Mouse (Mus musculus): ENCODE results near the gene Fhl2. TPM values are rescaled to one million over a fixed set of nuclear protein-coding genes. Genes with fewer than 3 reads are reported as not detected.

Fhl2 gene
- polyA plus RNA-seq, 1 experiment, result 135 TPM

GRCm38 (mm10) chr1:43159429-43159828 lies 37.4 kb downstream of the Fhl2 start:
- no peak overlapping the region for H3ac ChIP-seq (ENCODE audit: control insufficient read depth, insufficient read length, low read depth)
- peaks cover 87% of the 10 kb centered on the region for H3K79me3 ChIP-seq (ENCODE audit: low read depth)
- no peak overlapping the region for H3K4me3 ChIP-seq (ENCODE audit: insufficient read depth, poor library complexity, severe bottlenecking)
- no peaks in the 10 kb centered on the region for H3K27me3 ChIP-seq (ENCODE audit: control insufficient read depth, insufficient read depth, insufficient read length)
- peaks cover 80% of the 10 kb centered on the region for H3K36me3 ChIP-seq (ENCODE audit: control insufficient read depth, insufficient read depth)
- TF ChIP-seq MAX (IDR thresholded peaks at IDR 0.05) (no peak), MYOD1 (IDR thresholded peaks at IDR 0.05; ENCODE audit: control insufficient read depth, insufficient read length, low read depth) (no peak), MYOG (IDR thresholded peaks at IDR 0.05; ENCODE audit: control insufficient read depth, extremely low read depth, insufficient read length) (no peak), USF1 (IDR thresholded peaks at IDR 0.05; ENCODE audit: low read depth) (no peak), FOSL1 (IDR thresholded peaks at IDR 0.05; ENCODE audit: insufficient read depth, low read length, poor library complexity, severe bottlenecking) (no peak), CEBPB (IDR thresholded peaks at IDR 0.05; ENCODE audit: low read depth) (no peak), CTCF (IDR thresholded peaks at IDR 0.05; ENCODE audit: control insufficient read depth, insufficient read depth, insufficient read length) (no peak)
- peaks cover 94% of the 10 kb centered on the region for H3K79me2 ChIP-seq (ENCODE audit: control insufficient read depth, insufficient read depth)

GRCm38 (mm10) chr1:43157907-43158306 lies 38.9 kb downstream of the Fhl2 start:
- H3K36me3 ChIP-seq (ENCODE audit: control insufficient read depth, insufficient read depth), result peaks cover 95% of the 10 kb centered on the region
- TF ChIP-seq MYOG (IDR thresholded peaks at IDR 0.05; ENCODE audit: control insufficient read depth, extremely low read depth, insufficient read length), result no peak
- no peak for TF ChIP-seq FOSL1 (IDR thresholded peaks at IDR 0.05; ENCODE audit: insufficient read depth, low read length, poor library complexity, severe bottlenecking)
- no peak for TF ChIP-seq USF1 (IDR thresholded peaks at IDR 0.05; ENCODE audit: low read depth)
- no peak for TF ChIP-seq CEBPB (IDR thresholded peaks at IDR 0.05; ENCODE audit: low read depth)
- TF ChIP-seq CTCF (IDR thresholded peaks at IDR 0.05; ENCODE audit: control insufficient read depth, insufficient read depth, insufficient read length), result no peak
- no peak for TF ChIP-seq MAX (IDR thresholded peaks at IDR 0.05)
- TF ChIP-seq MYOD1 (IDR thresholded peaks at IDR 0.05; ENCODE audit: control insufficient read depth, insufficient read length, low read depth), result no peak
- H3K4me3 ChIP-seq (ENCODE audit: insufficient read depth, poor library complexity, severe bottlenecking), result no peak overlapping the region
- H3K27me3 ChIP-seq (ENCODE audit: control insufficient read depth, insufficient read depth, insufficient read length), result no peaks in the 10 kb centered on the region
- peaks cover 98% of the 10 kb centered on the region for H3K79me3 ChIP-seq (ENCODE audit: low read depth)
- H3K79me2 ChIP-seq (ENCODE audit: control insufficient read depth, insufficient read depth), result peaks cover 100% of the 10 kb centered on the region
- H3ac ChIP-seq (ENCODE audit: control insufficient read depth, insufficient read length, low read depth), result no peak overlapping the region

DNA sequence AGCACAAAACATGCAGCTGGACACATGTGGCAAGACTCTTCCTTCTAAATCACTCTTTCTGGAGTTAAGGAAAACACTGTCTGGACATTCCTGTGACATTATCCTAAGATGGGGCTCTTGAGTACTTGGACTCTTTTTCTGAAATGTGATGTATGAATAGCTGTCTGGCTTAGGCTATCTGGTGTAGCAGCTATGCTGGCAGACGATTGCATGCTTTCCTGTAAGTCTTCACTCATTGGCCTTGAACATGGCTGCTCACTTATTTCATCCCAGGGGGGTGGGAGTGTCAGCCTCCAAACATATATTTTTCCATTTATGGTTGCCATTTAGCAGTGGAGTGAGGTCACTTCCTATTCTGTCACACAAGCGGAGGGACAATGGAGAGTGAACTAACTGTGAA lies 42.3 kb downstream of the Fhl2 start:
- H3K4me3 ChIP-seq (ENCODE audit: insufficient read depth, poor library complexity, severe bottlenecking), result no peak overlapping the region
- H3K36me3 ChIP-seq (ENCODE audit: control insufficient read depth, insufficient read depth), result peaks cover 99% of the 10 kb centered on the region
- H3K27me3 ChIP-seq (ENCODE audit: control insufficient read depth, insufficient read depth, insufficient read length), result no peaks in the 10 kb centered on the region
- peaks cover 95% of the 10 kb centered on the region for H3K79me3 ChIP-seq (ENCODE audit: low read depth)
- peaks cover 100% of the 10 kb centered on the region for H3K79me2 ChIP-seq (ENCODE audit: control insufficient read depth, insufficient read depth)
- TF ChIP-seq CTCF (IDR thresholded peaks at IDR 0.05; ENCODE audit: control insufficient read depth, insufficient read depth, insufficient read length) (no peak), MYOG (IDR thresholded peaks at IDR 0.05; ENCODE audit: control insufficient read depth, extremely low read depth, insufficient read length) (no peak), CEBPB (IDR thresholded peaks at IDR 0.05; ENCODE audit: low read depth) (no peak), MYOD1 (IDR thresholded peaks at IDR 0.05; ENCODE audit: control insufficient read depth, insufficient read length, low read depth) (no peak), FOSL1 (IDR thresholded peaks at IDR 0.05; ENCODE audit: insufficient read depth, low read length, poor library complexity, severe bottlenecking) (no peak), USF1 (IDR thresholded peaks at IDR 0.05; ENCODE audit: low read depth) (no peak), MAX (IDR thresholded peaks at IDR 0.05) (no peak)
- H3ac ChIP-seq (ENCODE audit: control insufficient read depth, insufficient read length, low read depth), result no peak overlapping the region

DNA sequence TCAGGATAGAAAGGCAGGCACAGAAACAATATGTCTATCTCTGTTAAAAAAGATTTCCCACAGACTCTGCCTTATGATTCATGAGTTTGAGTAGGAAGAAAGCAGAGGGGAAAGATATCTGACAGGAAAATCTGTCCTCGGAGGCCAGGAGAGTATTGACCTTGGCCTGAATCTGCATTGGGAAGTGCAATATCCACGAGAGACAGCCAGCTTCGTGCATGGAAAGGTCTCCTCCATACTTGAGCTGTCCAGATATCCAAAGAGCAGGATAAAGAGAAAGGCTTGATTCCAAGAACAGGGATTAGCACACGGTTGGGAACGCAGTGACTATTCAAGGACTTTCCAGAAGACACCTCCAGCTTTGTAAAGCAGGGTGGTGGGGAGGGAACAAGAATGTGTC lies 43.2 kb downstream of the Fhl2 start:
- TF ChIP-seq MYOD1 (IDR thresholded peaks at IDR 0.05; ENCODE audit: control insufficient read depth, insufficient read length, low read depth) (no peak), USF1 (IDR thresholded peaks at IDR 0.05; ENCODE audit: low read depth) (no peak), FOSL1 (IDR thresholded peaks at IDR 0.05; ENCODE audit: insufficient read depth, low read length, poor library complexity, severe bottlenecking) (no peak), CTCF (IDR thresholded peaks at IDR 0.05; ENCODE audit: control insufficient read depth, insufficient read depth, insufficient read length) (no peak), MYOG (IDR thresholded peaks at IDR 0.05; ENCODE audit: control insufficient read depth, extremely low read depth, insufficient read length) (no peak), CEBPB (IDR thresholded peaks at IDR 0.05; ENCODE audit: low read depth) (no peak), MAX (IDR thresholded peaks at IDR 0.05) (no peak)
- H3K4me3 ChIP-seq (ENCODE audit: insufficient read depth, poor library complexity, severe bottlenecking), result no peak overlapping the region
- H3K27me3 ChIP-seq (ENCODE audit: control insufficient read depth, insufficient read depth, insufficient read length), result no peaks in the 10 kb centered on the region
- H3K36me3 ChIP-seq (ENCODE audit: control insufficient read depth, insufficient read depth), result peaks cover 99% of the 10 kb centered on the region
- H3ac ChIP-seq (ENCODE audit: control insufficient read depth, insufficient read length, low read depth), result no peak overlapping the region
- peaks cover 93% of the 10 kb centered on the region for H3K79me3 ChIP-seq (ENCODE audit: low read depth)
- peaks cover 100% of the 10 kb centered on the region for H3K79me2 ChIP-seq (ENCODE audit: control insufficient read depth, insufficient read depth)

GRCm38 (mm10) chr1:43152626-43153025 lies 44.2 kb downstream of the Fhl2 start:
- H3K79me3 ChIP-seq (ENCODE audit: low read depth), result peaks cover 85% of the 10 kb centered on the region
- H3K27me3 ChIP-seq (ENCODE audit: control insufficient read depth, insufficient read depth, insufficient read length), result no peaks in the 10 kb centered on the region
- no peak overlapping the region for H3K4me3 ChIP-seq (ENCODE audit: insufficient read depth, poor library complexity, severe bottlenecking)
- peaks cover 99% of the 10 kb centered on the region for H3K36me3 ChIP-seq (ENCODE audit: control insufficient read depth, insufficient read depth)
- TF ChIP-seq MYOD1 (IDR thresholded peaks at IDR 0.05; ENCODE audit: control insufficient read depth, insufficient read length, low read depth) (peak; percentile 43), MYOG (IDR thresholded peaks at IDR 0.05; ENCODE audit: control insufficient read depth, extremely low read depth, insufficient read length) (no peak)
- no peak overlapping the region for H3ac ChIP-seq (ENCODE audit: control insufficient read depth, insufficient read length, low read depth)
- peaks cover 97% of the 10 kb centered on the region for H3K79me2 ChIP-seq (ENCODE audit: control insufficient read depth, insufficient read depth)

DNA sequence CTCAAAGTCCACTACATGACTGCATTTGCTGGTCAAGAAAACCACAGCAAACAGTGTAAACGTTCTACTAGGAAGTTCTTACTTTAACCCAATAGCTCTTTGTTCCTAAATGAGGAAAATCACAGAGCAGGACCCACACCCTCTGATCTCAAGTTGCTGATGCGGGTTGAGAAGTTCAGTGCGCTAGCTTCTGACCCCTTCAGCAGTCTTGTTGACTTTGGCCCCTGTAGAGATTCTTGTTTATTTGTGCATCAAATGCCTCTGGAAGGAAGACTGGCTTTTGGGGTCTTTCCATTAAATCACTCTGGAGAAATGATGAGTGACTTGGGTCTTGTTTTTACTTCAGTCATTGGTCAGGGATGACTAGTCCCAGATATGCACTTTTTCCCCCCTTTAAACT lies 46.6 kb downstream of the Fhl2 start:
- peaks cover 81% of the 10 kb centered on the region for H3K79me3 ChIP-seq (ENCODE audit: low read depth)
- H3K27me3 ChIP-seq (ENCODE audit: control insufficient read depth, insufficient read depth, insufficient read length), result no peaks in the 10 kb centered on the region
- H3ac ChIP-seq (ENCODE audit: control insufficient read depth, insufficient read length, low read depth), result no peak overlapping the region
- peaks cover 97% of the 10 kb centered on the region for H3K36me3 ChIP-seq (ENCODE audit: control insufficient read depth, insufficient read depth)
- H3K4me3 ChIP-seq (ENCODE audit: insufficient read depth, poor library complexity, severe bottlenecking), result no peak overlapping the region
- H3K79me2 ChIP-seq (ENCODE audit: control insufficient read depth, insufficient read depth), result peaks cover 94% of the 10 kb centered on the region
- TF ChIP-seq FOSL1 (IDR thresholded peaks at IDR 0.05; ENCODE audit: insufficient read depth, low read length, poor library complexity, severe bottlenecking) (no peak), CEBPB (IDR thresholded peaks at IDR 0.05; ENCODE audit: low read depth) (no peak), MYOG (IDR thresholded peaks at IDR 0.05; ENCODE audit: control insufficient read depth, extremely low read depth, insufficient read length) (no peak), MYOD1 (IDR thresholded peaks at IDR 0.05; ENCODE audit: control insufficient read depth, insufficient read length, low read depth) (no peak), USF1 (IDR thresholded peaks at IDR 0.05; ENCODE audit: low read depth) (no peak), MAX (IDR thresholded peaks at IDR 0.05) (no peak), CTCF (IDR thresholded peaks at IDR 0.05; ENCODE audit: control insufficient read depth, insufficient read depth, insufficient read length) (no peak)

Measured in C2C12 (cell line).